Mouse (Mus musculus) right cerebral cortex, adult 18-20 months (tissue): ENCODE measurements around the gene Papolg.
A peak's percentile ranks its signal among the peaks of the same experiment; 100 is the strongest.
"Not testable (repeated sequence)": the region's sequence is repeated elsewhere in the genome, so short reads cannot be mapped to it uniquely, and the experiment has no call there.

Experiments used
- DNase-seq: peaks from one replicate; pipeline ENCODE4 v3.0.0; 2022; ENCODE audit warnings: mixed read lengths

The Papolg gene

DNA sequence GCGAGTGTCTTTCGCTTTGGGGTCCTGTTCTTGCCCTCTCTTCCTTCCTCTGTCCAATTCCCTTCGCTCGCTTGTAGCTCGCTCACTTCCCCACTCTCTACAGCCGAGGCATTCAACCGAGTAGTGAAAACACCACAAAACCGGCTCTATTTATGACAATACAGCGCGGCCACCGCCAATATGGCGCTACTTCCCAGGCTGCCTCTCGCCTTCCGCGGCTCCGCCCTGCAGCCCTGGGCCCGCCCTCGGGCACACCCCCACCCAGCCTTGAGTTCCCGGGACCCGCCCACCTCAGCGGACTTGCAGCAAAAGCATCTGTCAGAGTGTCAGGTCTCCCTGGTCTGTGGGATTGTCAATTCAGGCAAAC lies at the start of gene Papolg:
Papolg (minus strand) TSS at position 194 of the 367 bp plus-strand sequence.
- DNase-seq: peak; percentile 95

DNA sequence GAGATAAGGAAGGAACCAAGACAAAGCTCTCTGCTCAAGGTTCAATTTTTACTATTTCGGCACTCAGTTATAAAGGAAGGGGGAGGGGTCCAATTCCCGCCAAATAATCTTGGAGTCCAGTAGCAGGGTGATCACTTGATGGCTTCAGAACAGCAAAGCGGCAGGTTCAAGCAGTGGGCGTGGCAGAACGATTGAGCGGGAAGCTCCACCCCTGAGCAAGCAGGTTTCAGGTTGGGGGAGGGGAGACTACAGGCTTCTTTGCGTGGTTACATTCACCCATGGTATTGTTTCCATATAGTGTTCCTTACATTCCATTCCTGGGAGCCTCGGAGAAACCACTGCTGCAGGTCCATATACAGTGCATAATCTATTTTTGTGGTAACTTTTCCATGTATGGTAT lies 33.1 kb upstream of the Papolg start:
- DNase-seq: not testable (repeated sequence)

DNA sequence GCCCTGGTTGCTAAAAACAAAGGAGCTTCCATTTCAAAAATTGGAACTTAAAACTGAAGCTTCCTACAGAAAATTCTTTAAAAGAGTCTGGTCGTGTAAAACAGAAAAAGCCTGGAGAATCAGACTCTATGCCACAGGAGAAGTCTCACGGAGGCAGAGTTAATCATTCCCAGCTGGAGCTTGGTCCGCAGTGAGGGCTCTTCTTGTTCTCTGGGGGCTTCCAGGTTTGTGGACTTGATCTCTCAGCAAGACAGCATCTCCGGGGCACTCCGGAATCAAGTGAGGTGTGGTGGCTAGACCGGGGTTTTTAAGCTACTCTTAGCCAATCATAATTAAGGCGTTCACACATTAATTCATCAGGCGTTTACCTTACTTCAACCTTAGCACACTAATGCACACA lies 32.6 kb upstream of the Papolg start:
- DNase-seq: no peak

DNA sequence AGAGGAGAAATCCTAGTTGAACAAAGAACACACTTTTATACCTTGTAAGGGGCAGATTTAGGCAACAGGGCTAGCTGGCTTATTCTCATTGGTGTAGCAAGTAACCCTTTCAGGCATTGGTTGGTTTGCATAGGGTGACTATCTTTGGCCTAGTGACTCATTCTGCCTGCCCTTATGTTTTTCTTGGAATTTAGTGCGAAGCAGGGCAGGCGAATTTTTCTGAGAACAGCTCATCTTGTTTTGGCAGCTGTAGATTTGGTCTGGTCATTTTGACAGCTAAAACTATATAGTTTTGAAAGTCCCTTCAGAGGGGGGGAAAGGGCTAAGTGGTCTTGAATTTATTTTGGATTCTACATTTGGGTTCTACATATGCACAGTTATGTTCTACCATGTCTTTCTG lies 18.8 kb upstream of the Papolg start:
- not testable (repeated sequence) for DNase-seq

DNA sequence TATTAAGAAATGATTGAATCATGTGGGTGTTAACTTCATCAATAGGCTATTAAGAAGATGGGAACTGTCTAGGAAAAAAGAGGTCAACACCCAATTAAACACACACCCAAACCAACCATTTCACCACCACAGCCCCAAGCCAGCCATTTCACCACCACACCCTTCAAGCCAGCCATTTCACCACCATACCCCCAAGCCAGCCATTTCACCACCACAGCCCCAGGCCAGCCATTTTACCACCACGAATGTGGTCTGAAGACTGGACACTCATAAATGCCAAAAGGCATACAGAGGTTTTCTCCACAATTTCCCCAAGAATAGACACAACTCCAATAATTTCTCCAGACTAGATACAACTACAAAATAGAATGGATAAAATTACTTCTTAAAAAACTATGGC lies 8.9 kb upstream of the Papolg start:
- DNase-seq: no peak

DNA sequence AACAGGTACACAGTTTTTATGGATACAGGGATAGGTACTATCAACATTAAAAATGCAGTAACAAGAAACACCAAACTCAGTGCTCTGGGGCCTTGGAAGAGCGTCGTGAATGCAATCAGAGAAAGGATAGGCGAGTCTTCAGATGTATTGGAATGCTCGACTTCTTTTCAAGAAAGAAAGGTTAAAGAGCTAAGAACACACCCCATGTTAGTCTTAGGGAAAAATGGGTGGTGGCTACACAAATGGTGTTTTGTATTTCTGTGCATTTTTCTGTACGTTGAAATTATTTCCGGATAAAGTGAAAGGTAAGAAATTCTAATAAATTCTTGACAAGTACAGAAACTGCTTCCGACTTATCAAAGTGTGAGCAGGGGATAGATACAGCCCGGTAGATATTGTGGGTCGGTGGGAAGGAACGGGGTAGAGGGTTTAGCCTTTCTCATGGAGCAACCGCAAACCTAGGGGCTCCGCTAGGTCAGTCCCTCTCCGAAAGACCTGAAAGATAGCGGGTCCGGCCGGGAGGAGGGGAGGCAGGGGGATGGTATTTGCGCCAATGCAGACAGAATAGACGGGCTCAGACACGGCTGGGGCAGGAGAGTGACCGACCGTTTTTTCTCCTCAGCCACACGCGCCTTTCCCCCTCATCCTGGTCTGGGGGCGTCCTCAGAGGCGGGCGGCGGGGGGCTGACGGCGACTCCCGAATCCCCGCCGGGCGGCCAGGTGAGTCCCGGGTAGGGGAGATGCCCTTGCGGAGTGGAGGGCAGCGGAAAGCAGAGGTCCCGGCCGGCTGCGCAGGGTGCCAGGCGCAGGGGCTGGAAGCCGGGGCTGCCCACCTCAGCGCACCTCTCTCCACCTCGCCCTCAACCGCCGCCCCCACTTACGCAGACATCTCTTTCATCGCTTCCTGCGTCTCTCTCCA lies 653 bp downstream of the Papolg start:
- no peak for DNase-seq

DNA sequence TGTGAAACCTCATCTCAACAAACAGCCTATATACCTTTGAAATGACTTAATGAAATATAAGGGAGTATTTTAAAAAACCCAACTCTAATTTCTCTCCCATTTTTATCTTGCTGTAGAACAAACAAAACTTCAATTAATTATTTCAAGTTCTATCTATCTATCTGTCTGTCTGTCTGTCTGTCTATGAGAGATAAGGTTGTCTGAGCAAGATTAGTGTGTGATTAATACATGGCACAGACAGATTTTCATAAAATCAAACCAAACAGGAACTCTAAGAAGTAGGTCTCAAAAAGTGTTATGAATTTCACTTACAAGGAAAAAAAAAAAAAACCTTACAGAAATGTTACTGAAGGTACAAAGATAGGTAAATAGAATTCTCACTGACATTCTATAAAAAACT lies 1.5 kb downstream of the Papolg start:
- no peak for DNase-seq

DNA sequence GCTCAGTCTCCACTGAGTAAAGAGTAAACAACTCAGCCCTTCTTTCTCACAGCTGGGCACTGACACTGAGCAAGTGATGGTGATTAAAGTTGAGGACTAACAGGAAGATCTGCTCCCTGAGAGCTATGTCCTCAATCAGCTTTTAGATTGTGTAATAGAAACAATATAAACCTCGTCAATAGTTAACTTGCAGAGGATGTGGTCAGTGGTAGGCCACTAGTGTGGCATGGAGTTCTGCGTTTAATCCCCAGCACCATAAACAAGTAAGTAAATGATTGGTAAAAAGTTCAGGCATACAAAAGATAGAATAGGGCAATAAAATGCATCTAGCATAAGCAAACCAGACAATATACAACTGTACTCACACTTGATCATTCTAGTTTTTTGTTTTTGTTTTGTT lies 30.7 kb downstream of the Papolg start:
- no peak for DNase-seq

DNA sequence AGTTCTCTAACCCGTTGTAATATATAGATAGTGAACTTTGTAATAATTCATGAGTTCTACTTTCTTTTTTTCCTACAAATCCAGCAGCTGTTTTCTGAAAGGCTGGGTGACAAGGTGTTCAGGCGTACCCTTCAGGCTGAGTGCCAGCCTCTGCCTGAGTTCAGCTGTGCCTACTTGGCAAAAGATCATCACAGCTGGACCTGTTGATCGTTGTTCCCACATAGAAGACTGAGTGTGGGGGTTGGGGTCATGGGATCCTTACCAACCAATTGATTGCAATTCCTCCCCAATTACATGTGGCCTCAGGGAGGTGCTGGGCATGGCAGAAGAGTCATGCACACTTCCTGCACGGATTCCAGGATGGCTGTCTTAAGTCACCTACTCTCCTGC lies 38.3 kb downstream of the Papolg start:
- DNase-seq: no peak

DNA sequence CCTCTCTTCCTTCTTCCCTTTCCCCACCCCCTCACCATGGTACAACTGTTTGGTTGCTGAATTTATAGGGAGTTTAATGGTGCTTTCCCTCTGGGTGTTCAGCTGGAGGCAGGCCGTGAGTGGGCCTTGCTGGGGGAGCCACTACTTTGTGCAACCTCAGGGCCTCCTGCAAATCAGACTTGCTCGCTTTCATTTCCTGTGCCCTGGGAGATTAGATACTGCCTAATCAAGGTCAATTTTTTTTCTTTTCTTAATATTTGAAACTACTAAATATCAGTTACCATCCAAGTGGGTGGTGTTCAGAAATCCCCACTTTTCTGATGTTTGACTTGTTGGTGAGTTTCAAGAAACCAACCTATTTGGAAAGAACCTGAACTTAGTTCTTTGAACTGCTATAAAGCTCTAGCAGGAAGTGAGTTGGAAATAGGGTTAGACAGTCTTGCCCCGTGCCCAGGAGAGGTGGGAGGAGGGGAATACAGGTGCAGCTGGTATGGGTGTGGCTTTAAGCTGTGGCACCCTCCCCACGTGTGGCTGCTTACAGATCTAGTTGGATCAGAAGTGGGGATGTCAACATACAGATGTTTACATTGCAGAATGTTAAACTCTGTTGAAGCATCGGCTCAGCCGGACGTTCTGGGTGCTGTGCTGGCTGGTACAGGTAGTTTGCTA lies 38.9 kb downstream of the Papolg start:
- DNase-seq: no peak

DNA sequence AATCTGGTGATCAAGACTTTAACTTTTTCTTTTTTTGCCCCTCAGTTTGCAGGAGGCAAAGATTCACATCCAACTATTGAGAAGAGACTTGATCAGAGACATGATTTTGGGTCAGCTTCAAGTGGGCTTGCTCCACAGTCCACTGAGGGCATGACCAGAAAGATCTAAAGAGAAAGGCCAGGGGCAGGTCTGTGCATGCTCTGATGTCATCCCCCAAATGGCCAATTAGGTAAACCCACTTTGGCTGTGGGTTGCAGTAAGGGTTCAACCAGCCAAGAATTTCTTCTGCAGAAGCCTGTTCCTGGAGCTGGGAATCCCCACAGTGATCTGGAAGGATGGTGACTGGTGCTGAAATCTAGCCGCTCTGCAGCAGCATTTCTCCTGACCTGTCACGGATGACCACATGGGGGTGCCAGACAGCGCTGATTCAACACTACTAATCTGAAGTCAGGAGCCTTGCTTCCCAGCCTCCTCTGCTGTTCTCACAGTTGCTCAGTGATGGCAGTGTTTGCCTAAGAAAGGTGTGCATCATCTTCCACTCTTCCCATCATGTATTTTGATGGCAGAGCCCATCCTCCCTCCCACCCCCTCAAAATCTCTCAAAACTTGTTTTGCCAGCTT lies 39.8 kb downstream of the Papolg start:
- DNase-seq: peak; percentile 56

DNA sequence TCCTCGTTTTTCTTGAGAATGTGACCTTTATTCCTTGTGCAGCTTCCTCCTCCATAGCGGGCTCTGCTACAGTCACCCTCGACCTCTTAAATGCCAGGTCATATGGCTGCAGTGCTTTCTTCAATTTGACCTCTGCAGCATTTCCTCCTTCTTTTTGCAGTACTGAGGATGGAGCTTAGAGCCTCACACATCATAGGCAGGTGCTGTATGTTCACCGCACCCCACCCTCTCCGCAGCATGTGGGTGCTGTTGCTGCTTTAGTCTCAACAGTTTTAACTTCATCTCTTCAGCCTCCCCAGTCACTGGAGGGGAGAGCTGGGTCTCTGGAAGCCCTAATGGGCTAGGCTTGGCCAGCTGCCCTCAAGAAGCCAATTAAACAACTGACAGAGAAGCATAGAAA lies 41.7 kb downstream of the Papolg start:
- no peak for DNase-seq

DNA sequence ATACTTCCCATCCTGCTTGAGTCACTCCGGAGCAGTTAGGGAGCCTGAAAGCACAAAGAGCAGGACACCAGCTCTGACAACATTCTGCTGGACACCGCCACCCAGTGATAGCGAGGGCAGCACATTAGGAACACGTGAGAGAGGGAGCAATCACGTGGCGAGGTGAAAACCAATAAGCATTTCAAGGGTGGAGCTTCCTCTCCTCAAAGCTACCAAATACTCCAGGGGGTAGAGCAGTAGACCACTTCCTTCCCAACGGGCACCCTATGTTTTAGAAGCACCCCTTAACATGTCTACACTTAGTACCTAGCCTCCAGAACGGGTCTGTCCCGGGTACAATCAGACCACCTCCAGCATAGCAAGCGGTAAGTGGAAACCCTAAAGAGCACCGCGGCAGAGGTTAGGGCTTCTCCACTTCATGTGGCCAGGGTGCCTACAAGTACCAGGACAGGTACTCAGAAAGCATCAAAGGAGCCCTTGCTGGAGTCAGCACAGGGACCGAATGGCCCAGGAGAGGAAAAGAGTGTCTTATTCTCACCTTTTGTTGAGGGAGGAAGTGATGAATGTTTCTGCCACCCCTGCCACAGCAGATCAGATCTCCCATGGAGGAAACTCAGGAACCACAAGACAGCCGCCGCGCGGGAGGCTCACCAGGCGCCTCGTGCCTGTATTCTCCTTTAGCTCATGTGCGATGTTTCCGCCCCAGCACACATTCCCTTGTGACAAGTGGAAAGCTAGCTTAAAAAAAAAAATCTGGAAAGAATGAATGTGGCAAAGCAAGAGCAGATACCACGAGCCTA lies 48.8 kb downstream of the Papolg start:
- peak; percentile 24 for DNase-seq

DNA sequence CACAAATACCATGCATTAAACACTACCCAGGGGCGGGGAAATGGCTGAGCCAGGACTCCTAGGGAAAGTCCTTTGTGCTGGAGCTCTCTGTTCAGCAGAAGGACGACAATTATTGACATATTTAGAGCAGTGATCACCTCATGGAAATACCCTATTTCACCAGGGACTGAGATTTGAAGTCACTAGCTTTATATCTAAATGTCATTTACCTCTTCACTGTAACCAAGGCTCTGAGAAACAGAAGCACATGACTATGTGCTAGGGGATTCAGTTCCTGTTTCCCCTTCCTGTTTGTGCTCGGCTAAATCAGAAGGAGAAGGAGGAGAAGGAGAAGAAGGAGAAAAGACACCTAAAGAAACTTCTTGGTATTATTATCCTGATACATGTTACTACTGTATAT lies 71.8 kb downstream of the Papolg start:
- no peak for DNase-seq

DNA sequence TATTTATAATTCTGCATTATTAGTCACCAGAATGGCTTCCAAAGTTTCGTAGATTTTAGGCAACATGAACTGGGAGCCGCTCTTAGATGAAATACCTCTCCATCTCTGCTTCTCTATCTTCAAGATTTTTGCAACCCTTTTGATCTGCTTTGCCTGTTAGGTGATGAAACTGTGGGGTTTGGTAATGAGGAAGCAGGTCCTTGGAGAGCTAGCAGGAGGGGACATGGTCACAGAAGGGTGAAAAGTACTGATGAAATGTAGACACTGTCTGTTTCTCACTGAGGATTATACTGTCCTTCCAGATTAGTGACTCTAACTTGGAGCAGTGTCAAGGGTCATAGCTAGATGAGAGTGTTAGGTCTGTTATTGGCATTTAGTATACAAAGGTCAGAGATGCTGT lies 73.4 kb downstream of the Papolg start:
- no peak for DNase-seq

DNA sequence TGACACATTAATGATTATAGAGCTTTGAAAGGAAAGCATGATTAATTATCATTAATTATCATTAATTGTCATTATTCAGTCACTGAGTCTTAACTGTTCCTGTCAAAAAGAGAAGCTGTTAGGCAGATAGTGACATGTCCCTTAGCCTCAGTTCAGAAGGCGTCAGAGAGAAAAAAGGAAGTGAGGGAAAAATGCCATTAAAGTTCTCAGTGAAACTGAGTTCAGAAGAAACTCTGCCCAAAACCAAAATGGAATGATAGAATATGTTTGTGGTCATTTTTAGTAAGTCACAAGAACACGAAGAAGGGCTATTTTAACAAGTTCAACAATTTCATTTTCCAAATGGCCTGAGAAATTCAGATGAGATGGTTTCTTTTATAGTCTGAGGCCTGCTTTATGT lies 74.1 kb downstream of the Papolg start:
- no peak for DNase-seq

DNA sequence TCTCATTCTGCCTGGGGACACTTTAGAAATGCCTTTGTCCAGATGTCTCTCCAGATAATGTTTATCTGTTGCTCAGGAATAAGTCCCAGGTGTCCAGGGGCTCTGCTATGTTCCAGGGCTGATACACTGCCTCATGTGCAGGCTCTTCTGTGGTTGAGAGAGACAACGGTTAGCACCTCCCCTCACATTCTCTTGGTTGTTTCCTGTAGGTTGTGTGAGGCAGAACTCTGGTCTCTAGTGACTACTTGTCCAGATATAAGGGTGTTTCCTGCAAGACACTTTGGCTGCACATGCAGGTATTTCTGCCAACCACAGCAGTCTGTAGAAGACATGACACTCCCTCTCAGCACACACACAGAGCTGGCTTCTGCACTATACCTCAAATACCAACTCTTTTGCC lies 76.3 kb downstream of the Papolg start:
- no peak for DNase-seq
